Mouse (Mus musculus): ENCODE data around the gene Nckap5. TPM values are rescaled to one million over a fixed set of nuclear protein-coding genes. Genes with fewer than 3 reads are reported as not detected.

The Nckap5 gene
- polyA plus RNA-seq, 1 experiment from 2014 or later: 40.1 TPM

DNA sequence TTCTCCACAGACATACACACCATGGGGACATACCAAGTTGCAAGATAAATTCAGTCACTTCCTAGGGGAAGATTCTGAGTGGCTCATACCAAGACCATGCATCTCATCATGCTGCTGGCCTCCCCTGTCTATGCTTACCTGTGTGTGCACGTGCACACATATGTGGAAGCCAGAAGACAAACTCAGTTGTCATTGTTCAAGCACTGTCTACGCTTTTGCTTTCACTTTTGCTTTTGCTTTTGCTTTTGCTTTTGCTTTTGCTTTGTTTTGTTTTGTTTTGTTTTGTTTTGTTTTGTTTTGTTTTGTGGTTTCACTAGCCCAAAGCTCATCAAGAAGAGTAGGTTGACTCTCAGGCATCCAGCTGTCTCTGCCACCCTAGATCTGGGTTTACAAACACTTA is 67.4 kb downstream of the Nckap5 start:
- no peak overlapping the region for H3K9ac ChIP-seq

DNA sequence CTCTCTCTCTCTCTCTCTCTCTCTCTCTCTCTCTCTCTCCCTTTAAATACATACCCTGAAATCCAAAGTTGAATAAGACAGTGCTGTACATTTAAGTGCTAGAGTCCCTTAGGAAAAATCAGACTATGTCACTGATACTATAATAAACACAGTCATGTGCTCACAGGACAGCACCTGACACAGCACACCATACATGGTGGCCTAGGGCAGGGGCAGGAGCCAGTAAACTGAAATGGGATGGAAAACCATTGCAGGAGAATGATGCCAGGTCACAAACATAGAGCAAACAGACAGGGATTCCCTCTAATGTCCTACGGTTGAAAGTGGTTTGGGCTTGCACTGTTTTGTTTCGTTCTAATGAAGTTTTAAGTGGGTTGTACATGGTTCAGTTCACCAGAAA is 70.2 kb downstream of the Nckap5 start:
- H3K9me3 ChIP-seq: no peaks in the 10 kb centered on the region
- no peak overlapping the region for H3K4me2 ChIP-seq
- no peak overlapping the region for H3K9ac ChIP-seq
- no peak for ATAC-seq (ENCODE audit: borderline replicate concordance, extremely low read depth, low FRiP score, low TSS enrichment)
- WGBS: 78% methylated on average over 2 of the region's 2 CpGs
- H3K4me3 ChIP-seq: no peak overlapping the region
- H3K27ac ChIP-seq: no peak overlapping the region
- H3K27me3 ChIP-seq: no peaks in the 10 kb centered on the region
- no peaks in the 10 kb centered on the region for H3K4me1 ChIP-seq
- no peaks in the 10 kb centered on the region for H3K36me3 ChIP-seq

More for the DNA sequence above, 67.4 kb downstream of the Nckap5 start:
- no peaks in the 10 kb centered on the region for H3K27me3 ChIP-seq
- no peaks in the 10 kb centered on the region for H3K4me1 ChIP-seq
- no peak overlapping the region for H3K4me3 ChIP-seq
- H3K27ac ChIP-seq: no peak overlapping the region
- H3K36me3 ChIP-seq: no peaks in the 10 kb centered on the region
- WGBS: 87% methylated on average over 2 of the region's 2 CpGs
- no peaks in the 10 kb centered on the region for H3K9me3 ChIP-seq
- H3K4me2 ChIP-seq: no peak overlapping the region
- no peak for ATAC-seq (ENCODE audit: borderline replicate concordance, extremely low read depth, low FRiP score, low TSS enrichment)

DNA sequence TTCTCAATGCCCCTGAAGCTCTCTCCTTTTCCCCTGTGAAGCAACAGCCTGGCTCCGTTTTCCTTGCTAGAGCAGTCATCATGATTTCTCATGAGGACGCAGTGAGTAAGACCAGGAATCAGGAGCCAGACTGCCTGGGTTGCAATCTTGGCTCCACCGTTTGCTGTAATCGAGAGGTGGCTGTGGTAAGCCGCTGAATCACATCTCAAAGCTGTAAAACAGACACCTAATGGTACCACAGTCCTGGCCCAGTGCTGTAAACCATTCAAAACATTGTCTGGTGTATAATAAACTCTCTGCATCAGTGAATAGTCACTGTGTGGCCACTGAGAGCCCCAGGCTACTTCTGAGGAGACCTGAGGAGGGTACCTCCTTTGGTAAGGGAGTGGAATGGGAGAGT is 74.9 kb downstream of the Nckap5 start:
- H3K9me3 ChIP-seq: no peaks in the 10 kb centered on the region
- ATAC-seq (ENCODE audit: borderline replicate concordance, extremely low read depth, low FRiP score, low TSS enrichment): no peak
- no peaks in the 10 kb centered on the region for H3K36me3 ChIP-seq
- H3K4me3 ChIP-seq: no peak overlapping the region
- H3K27me3 ChIP-seq: no peaks in the 10 kb centered on the region
- no peak overlapping the region for H3K27ac ChIP-seq
- H3K4me1 ChIP-seq: peaks cover 9% of the 10 kb centered on the region; the same call in 1 of the 2 replicates
- H3K9ac ChIP-seq: no peak overlapping the region
- 62% methylated on average over 5 of the region's 5 CpGs for WGBS
- H3K4me2 ChIP-seq: no peak overlapping the region

DNA sequence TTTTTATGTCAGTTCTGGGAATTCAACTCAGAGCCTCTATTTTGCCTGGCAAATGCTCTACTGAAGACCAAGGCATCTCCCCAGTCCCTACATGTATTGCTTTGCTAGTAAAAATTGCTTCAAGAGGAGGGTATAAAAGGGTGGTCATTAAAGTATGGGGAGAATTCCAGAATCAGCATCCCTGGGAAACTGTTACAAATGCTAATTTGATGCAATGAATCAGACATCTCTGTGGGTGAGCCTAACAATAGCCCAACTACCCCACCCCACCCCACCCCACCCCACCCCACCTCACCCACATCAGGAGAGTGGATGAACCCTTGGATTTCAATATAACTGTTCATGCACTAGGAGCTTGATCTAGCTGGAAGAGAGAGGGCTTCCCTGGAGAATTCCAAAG is 77.0 kb downstream of the Nckap5 start:
- no peak overlapping the region for H3K9ac ChIP-seq
- H3K4me3 ChIP-seq: no peak overlapping the region
- H3K36me3 ChIP-seq: no peaks in the 10 kb centered on the region
- no peak for ATAC-seq (ENCODE audit: borderline replicate concordance, extremely low read depth, low FRiP score, low TSS enrichment)
- H3K4me1 ChIP-seq: peaks cover 9% of the 10 kb centered on the region; the same call in 1 of the 2 replicates
- no peak overlapping the region for H3K27ac ChIP-seq
- no peak overlapping the region for H3K4me2 ChIP-seq
- no peaks in the 10 kb centered on the region for H3K9me3 ChIP-seq
- no peaks in the 10 kb centered on the region for H3K27me3 ChIP-seq

DNA sequence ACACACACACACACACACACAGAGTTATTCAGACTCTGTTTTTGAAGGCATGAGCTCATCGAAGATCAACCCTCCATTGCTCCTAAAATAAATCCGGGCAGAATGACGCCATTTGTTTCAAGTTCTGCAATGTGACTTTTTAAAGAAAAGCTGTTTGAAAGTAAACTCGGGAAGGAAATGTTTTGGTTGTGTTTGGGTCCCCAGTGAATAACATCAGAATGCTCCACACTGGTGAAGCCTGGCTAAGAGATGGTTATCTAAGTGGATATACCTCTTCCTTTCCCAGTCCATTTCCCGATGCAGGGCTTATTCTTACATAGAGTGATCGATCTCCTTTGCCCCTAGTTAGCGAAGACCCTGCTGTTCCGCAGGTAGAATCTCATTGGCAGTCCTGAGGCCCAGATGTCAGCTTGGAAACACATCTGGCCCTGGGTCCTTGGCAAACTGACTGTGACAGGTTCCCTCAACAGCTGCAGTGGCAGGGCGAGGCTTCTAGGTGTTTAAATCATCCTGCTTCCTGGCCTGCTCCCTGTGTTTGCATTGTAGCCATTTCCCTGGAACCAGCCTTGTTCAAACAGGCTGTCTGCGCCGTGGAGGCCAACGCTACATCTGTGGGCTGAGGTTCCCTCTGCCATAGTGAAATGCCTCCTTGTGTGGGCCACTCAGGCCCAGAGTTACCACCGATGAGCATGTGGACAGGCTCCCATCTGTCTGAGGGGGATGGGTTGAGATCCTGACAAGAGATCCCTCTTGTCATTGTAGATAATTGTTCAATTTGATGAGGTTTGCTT is 78.2 kb downstream of the Nckap5 start:
- Histone ChIP-seq H3K4me2 (no peak overlapping the region), H3K4me1 (peaks cover 9% of the 10 kb centered on the region; the same call in 1 of the 2 replicates), H3K9ac (no peak overlapping the region), H3K4me3 (no peak overlapping the region), H3K27ac (peak overlapping the region; percentile 35; the same call in 1 of the 2 replicates), H3K27me3 (no peaks in the 10 kb centered on the region), H3K9me3 (no peaks in the 10 kb centered on the region), H3K36me3 (no peaks in the 10 kb centered on the region)
- no peak for ATAC-seq (ENCODE audit: borderline replicate concordance, extremely low read depth, low FRiP score, low TSS enrichment)
- 51% methylated on average over 13 of the region's 13 CpGs for WGBS

DNA sequence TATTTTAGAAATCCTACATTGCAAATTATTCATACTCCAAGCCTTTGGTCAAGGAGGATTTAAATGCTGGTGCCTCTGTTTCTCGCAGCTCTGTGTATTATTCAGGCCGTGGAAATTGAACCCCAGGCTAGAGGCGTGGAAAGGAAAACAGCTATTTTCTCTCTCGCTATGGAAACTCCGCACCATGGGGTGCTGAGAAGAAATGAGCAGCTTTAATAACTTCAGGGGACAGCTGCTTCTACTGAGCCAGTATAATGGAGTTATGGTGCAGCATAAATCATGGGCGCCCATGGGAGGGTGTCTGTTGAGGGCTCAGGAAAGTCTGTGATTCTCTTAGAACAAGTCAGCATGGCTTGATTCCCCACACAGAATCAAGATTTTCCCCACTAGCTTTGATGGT is 79.5 kb downstream of the Nckap5 start:
- H3K9me3 ChIP-seq: no peaks in the 10 kb centered on the region
- WGBS: 90% methylated on average over 6 of the region's 6 CpGs
- no peak overlapping the region for H3K27ac ChIP-seq
- ATAC-seq (ENCODE audit: borderline replicate concordance, extremely low read depth, low FRiP score, low TSS enrichment): no peak
- peaks cover 9% of the 10 kb centered on the region; the same call in 1 of the 2 replicates for H3K4me1 ChIP-seq
- H3K4me2 ChIP-seq: no peak overlapping the region
- no peak overlapping the region for H3K4me3 ChIP-seq
- no peaks in the 10 kb centered on the region for H3K36me3 ChIP-seq
- H3K27me3 ChIP-seq: no peaks in the 10 kb centered on the region
- no peak overlapping the region for H3K9ac ChIP-seq

DNA sequence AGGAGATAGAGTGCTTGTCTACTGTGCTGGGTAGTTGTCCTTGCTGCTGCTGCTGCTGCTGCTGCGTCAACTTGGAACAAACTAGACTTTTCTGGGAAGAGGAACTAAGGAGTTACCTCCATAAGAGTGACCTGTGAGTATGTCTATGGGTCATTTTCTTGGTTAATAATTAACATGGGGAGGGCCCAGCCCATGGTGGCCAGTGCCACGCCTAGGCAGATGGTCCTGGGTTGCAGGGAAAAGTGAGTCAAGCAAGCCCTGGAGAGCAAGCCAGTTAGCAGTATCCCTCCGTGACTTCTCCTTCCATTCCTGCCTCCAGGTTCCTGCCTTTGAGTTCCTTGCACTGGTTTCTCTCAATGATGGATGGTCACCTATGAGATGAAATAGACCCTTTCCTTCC is 80.4 kb downstream of the Nckap5 start:
- Histone ChIP-seq H3K36me3 (no peaks in the 10 kb centered on the region), H3K9ac (no peak overlapping the region), H3K27me3 (no peaks in the 10 kb centered on the region), H3K4me2 (no peak overlapping the region), H3K9me3 (no peaks in the 10 kb centered on the region), H3K4me3 (no peak overlapping the region), H3K27ac (no peak overlapping the region), H3K4me1 (peaks cover 17% of the 10 kb centered on the region)
- no peak for ATAC-seq (ENCODE audit: borderline replicate concordance, extremely low read depth, low FRiP score, low TSS enrichment)
- 90% methylated on average over 3 of the region's 3 CpGs for WGBS

DNA sequence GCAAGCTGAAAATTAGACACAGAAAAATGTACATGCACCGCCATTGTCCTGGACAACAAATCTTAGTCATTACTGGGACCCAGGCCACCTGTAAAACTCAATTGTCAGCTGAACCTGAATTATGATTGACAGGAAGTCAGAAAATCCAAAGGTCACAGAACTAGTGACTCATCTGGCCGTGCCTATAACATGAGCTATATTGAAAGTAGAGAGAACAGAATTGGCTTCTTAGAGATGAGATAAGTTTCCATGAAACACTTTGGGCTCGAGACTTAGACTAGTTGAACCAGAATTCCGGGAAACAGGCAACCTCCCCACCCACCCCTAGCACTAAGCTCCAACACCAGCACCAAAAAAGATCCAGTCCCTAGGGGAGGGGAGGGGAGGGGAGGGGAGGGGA is 82.7 kb downstream of the Nckap5 start:
- H3K9me3 ChIP-seq: no peaks in the 10 kb centered on the region
- H3K9ac ChIP-seq: no peak overlapping the region
- no peak for ATAC-seq (ENCODE audit: borderline replicate concordance, extremely low read depth, low FRiP score, low TSS enrichment)
- H3K27ac ChIP-seq: no peak overlapping the region
- no peak overlapping the region for H3K4me2 ChIP-seq
- H3K27me3 ChIP-seq: no peaks in the 10 kb centered on the region
- H3K36me3 ChIP-seq: no peaks in the 10 kb centered on the region
- H3K4me3 ChIP-seq: no peak overlapping the region
- H3K4me1 ChIP-seq: peaks cover 16% of the 10 kb centered on the region
- WGBS: 64% methylated on average over 3 of the region's 4 CpGs

DNA sequence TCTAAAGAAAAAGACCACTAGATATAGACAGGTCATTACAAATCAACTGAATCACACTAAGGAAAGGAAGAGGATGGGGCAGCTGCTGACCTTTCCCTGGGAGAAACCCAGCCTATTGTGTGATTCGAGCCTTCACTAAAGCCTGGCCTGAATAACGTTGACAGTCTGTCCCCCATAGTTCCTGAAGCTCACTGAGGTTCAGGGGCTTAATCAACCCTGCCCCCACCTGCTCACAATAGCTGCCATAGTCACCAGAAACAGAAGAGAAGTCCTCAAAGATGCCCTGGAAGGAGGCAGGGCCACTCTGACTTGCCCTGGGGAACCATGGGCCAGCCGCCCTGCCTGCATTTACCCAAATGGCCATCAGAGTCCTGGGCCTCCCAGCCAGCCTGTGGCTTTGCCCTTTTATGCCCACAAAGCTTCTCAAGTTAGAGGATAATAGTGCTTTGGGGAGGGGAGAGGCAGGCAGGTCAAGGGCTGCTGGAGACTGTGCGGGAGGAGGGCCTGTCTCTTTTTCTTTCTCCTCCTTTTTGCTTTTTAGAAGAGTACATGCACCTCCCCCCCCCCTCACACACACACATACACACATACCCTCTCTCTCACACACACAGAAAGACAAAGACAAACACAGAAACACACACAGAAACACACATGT is 85.0 kb downstream of the Nckap5 start:
- H3K9me3 ChIP-seq: no peaks in the 10 kb centered on the region
- WGBS: 48% methylated on average over 4 of the region's 4 CpGs
- no peak for ATAC-seq (ENCODE audit: borderline replicate concordance, extremely low read depth, low FRiP score, low TSS enrichment)
- no peak overlapping the region for H3K4me2 ChIP-seq
- no peaks in the 10 kb centered on the region for H3K36me3 ChIP-seq
- no peak overlapping the region for H3K9ac ChIP-seq
- no peaks in the 10 kb centered on the region for H3K27me3 ChIP-seq
- H3K27ac ChIP-seq: no peak overlapping the region
- peaks cover 9% of the 10 kb centered on the region for H3K4me1 ChIP-seq
- no peak overlapping the region for H3K4me3 ChIP-seq

DNA sequence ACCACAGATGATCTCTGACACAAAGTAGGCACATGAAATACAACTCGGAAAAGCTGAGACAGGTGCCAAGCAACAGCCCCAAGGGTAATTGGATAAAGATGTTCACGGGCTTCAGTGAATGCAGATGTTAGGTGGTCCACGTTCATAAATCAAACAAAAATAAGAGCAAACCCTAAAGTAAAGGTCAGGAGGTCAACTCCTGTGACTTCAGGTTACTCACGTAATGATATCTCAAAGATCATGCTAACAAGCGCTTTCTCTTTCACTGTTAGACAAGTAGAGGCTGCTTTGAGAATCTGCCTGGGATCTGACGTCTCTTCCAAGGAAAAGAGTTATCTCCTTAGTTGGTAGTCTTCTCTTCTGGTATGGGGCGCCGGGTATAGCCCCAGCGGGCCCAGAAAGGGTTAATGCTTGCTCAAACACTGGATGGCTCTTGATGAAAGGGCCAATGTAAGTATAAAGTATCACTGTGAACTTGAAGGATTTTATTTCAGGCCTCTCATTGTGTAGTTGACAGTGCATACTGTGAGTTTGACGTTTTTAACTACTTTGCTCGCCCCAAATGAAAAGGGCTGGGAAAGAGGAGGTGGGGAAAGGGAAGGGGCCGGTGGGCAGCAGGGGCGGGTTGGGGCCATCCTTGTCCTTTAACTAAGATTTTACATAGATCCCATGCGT is 85.8 kb downstream of the Nckap5 start:
- ATAC-seq (ENCODE audit: borderline replicate concordance, extremely low read depth, low FRiP score, low TSS enrichment): no peak
- no peaks in the 10 kb centered on the region for H3K36me3 ChIP-seq
- H3K9me3 ChIP-seq: no peaks in the 10 kb centered on the region

DNA sequence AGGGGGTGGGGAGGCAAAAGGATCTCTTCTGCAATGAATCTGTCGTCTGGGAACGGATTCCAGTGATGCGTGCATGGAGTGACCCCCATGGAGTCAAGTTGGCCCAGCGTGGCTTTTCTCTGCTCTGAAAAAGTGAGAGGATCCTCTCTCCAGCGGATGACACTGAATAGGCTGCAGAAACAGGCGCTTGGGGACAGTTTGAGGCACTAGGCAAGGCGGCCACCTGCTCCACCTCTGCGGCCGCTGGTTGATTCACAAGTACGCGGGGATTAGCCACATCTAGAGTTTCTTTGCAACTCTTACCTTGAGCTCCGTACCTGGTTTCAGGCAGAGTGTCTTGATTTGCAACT is 92.3 kb downstream of the Nckap5 start:
- no peak overlapping the region for H3K27ac ChIP-seq

More for the DNA sequence above, 85.8 kb downstream of the Nckap5 start:
- WGBS: 63% methylated on average over 14 of the region's 14 CpGs
- no peak overlapping the region for H3K4me2 ChIP-seq
- peaks cover 9% of the 10 kb centered on the region for H3K4me1 ChIP-seq
- H3K9ac ChIP-seq: no peak overlapping the region
- no peak overlapping the region for H3K27ac ChIP-seq
- no peak overlapping the region for H3K4me3 ChIP-seq
- H3K27me3 ChIP-seq: no peaks in the 10 kb centered on the region

More for the DNA sequence above, 92.3 kb downstream of the Nckap5 start:
- 10% methylated on average over 12 of the region's 12 CpGs for WGBS
- peak; percentile 55; the same call in 1 of the 2 replicates for ATAC-seq (ENCODE audit: borderline replicate concordance, extremely low read depth, low FRiP score, low TSS enrichment)
- Histone ChIP-seq H3K4me3 (peak overlapping the region; percentile 39), H3K36me3 (no peaks in the 10 kb centered on the region), H3K4me2 (peak overlapping the region; percentile 64), H3K27me3 (no peaks in the 10 kb centered on the region), H3K9ac (peak overlapping the region; percentile 46; the same call in 1 of the 2 replicates), H3K4me1 (peaks cover 24% of the 10 kb centered on the region), H3K9me3 (no peaks in the 10 kb centered on the region)

All from lung, embryonic 15.5 days (tissue).